Comparison of ENCODE assay signal across 22 mouse cellular contexts in genomic region chr10:8236780-8237571, GRCm38 (mm10).
DNase-seq lines count a peak whose midpoint lies in the region; TF ChIP-seq lines count a peak whose summit lies in the region.
"Had no signal": no experiment of that assay in that cellular context is flagged by ENCODE, and none has a peak within 500 bp of the region (broad histone marks: within the 10 kb centered on the region; RNA-seq: fewer than 3 reads in every experiment).

No protein-coding gene starts in this region.

- H3K36me3 ChIP-seq in thymus, adult 2 months (ENCODE audit: control insufficient read depth, insufficient read depth, low read length), result no peaks in the 10 kb centered on the region
- H3K36me3 ChIP-seq: embryonic facial prominence, embryonic 10.5 days; heart, embryonic 15.5 days; hindbrain, embryonic 10.5 days; midbrain, embryonic 10.5 days; neural tube, embryonic 13.5 days; stomach, embryonic 15.5 days had no signal

- TF ChIP-seq CTCF in layer of hippocampus, adult 2 months (conservative IDR thresholded peaks at IDR 0.05), result no peak
- no peak for TF ChIP-seq CTCF in thymus, adult 2 months (IDR thresholded peaks at IDR 0.05; ENCODE audit: borderline replicate concordance, control insufficient read depth, extremely low read depth, insufficient read depth, low read length, poor library complexity)

- peak overlapping the region; percentile 28; the same call in 1 of the 2 replicates for H3K27ac ChIP-seq in layer of hippocampus, adult 2 months
- H3K27ac ChIP-seq in thymus, adult 2 months (ENCODE audit: control insufficient read depth, insufficient read depth, low read length), result no peak overlapping the region
- H3K27ac ChIP-seq: embryonic facial prominence, embryonic 10.5 days; forebrain, embryonic 13.5 days; heart, adult 2 months; heart, embryonic 15.5 days; hindbrain, embryonic 10.5 days; midbrain, embryonic 10.5 days; neural tube, embryonic 13.5 days; stomach, embryonic 15.5 days had no signal

- intact Hi-C loops in left cerebral cortex, postnatal 36 days (cut with DNase I), result loop anchor here (5.0 kb wide), 2 partner anchors 40 to 420 kb away; no protein-coding TSS in a partner anchor

- peaks cover 9% of the 10 kb centered on the region for H3K4me1 ChIP-seq in thymus, adult 2 months (replicated peaks; ENCODE audit: control insufficient read depth, insufficient read depth, low read length)
- H3K4me1 ChIP-seq: forebrain, embryonic 13.5 days; heart, embryonic 15.5 days; hindbrain, embryonic 10.5 days; midbrain, embryonic 10.5 days; neural tube, embryonic 13.5 days had no signal

- no peak overlapping the region for H3K4me3 ChIP-seq in layer of hippocampus, adult 2 months
- H3K4me3 ChIP-seq in thymus, adult 2 months (ENCODE audit: control insufficient read depth, insufficient read depth, low read length), result no peak overlapping the region
- H3K4me3 ChIP-seq: embryonic facial prominence, embryonic 10.5 days; forebrain, embryonic 13.5 days; heart, adult 2 months; heart, embryonic 15.5 days; hindbrain, embryonic 10.5 days; midbrain, embryonic 10.5 days; neural tube, embryonic 13.5 days; stomach, embryonic 15.5 days had no signal

- peak; percentile 47 to 77 for DNase-seq in layer of hippocampus, adult 2 months (ENCODE audit: low spot score in 2 of 2)
- no peak for DNase-seq in layer of hippocampus, postnatal 10 days (ENCODE audit: low spot score in 2 of 2)
- peak; percentile 90 for DNase-seq in brain, adult 2 months (ENCODE audit: low read depth, low spot score)
- DNase-seq in frontal cortex, postnatal 36 days (ENCODE audit: low spot score in 2 of 2), result peak; percentile 64 to 83
- peak; percentile 57 to 60 for DNase-seq in left cerebral cortex, postnatal 36 days (ENCODE audit: low spot score in 2 of 2)
- no peak for DNase-seq in urinary bladder, postnatal 4 days (ENCODE audit: low spot score in 2 of 2)
- DNase-seq in adrenal gland, postnatal 4 days (ENCODE audit: low spot score in 2 of 2), result no peak
- no peak for DNase-seq in thymus, adult 2 months
- DNase-seq: adrenal gland, adult 2 months; cerebellum, adult 18-20 months; gastrocnemius, postnatal 10 days; heart, adult 2 months; kidney, adult 8-10 months; liver; lung, postnatal 36 days had no signal

- WGBS in thymus, adult 2 months, result 95% methylated on average over 10 of the region's 10 CpGs

- H3K27me3 ChIP-seq in thymus, adult 2 months (ENCODE audit: control insufficient read depth, insufficient read depth, low read length), result no peaks in the 10 kb centered on the region
- H3K27me3 ChIP-seq: forebrain, embryonic 13.5 days; heart, embryonic 15.5 days; neural tube, embryonic 13.5 days; stomach, embryonic 15.5 days had no signal

- TF ChIP-seq POLR2A in thymus, adult 2 months (IDR thresholded peaks at IDR 0.05; ENCODE audit: control insufficient read depth, extremely low read depth, insufficient read depth, low read length, poor library complexity), result no peak

Comparison
In these comparisons a context has a peak if more than half of its experiments do, and no peak if none do; other contexts are left out.
1. DNase-seq: peak in layer of hippocampus, adult 2 months (2 of 2), brain, adult 2 months (single experiment), frontal cortex, postnatal 36 days (2 of 2) and left cerebral cortex, postnatal 36 days (2 of 2); none in layer of hippocampus, postnatal 10 days (0 of 2), urinary bladder, postnatal 4 days (0 of 2), adrenal gland, postnatal 4 days (0 of 2) and thymus, adult 2 months (single experiment).